Mouse (Mus musculus) inflammation-experienced regulatory T-cells, adult 6 months (primary cell): Measurements from ENCODE around the gene Vegfa. TPM values are rescaled to one million over a fixed set of nuclear protein-coding genes. Genes with fewer than 3 reads are reported as not detected.

ENCODE experiments used
- ATAC-seq: one replicate; pipeline ENCODE4 v1.8.0; 2017
- polyA plus RNA-seq, 3 experiments: library from polyadenylated mRNA; unstranded; fragments of 100-300 nt; shearing (Covaris generic); gene quantifications; one replicate each; pipeline ENCODE4 v1.2.1; 2017

Vegfa gene
- polyA plus RNA-seq, 3 experiments from 2014 or later, result not detected

- no peak for ATAC-seq
Measured at GRCm38 (mm10) chr17:46025207-46025606, 7.0 kb downstream of the Vegfa start.

- no peak for ATAC-seq
Measured at GRCm38 (mm10) chr17:46024192-46024591, 8.0 kb downstream of the Vegfa start.

GRCm38 (mm10) chr17:46023572-46023971 is 8.6 kb downstream of the Vegfa start:
- ATAC-seq, result no peak

GRCm38 (mm10) chr17:46022934-46023333 is 9.2 kb downstream of the Vegfa start:
- no peak for ATAC-seq

GRCm38 (mm10) chr17:46022427-46022826 is 9.7 kb downstream of the Vegfa start:
- ATAC-seq, result no peak

- ATAC-seq, result no peak
Measured at GRCm38 (mm10) chr17:46021760-46022159, 10.4 kb downstream of the Vegfa start.

GRCm38 (mm10) chr17:46021173-46021572 is 11.0 kb downstream of the Vegfa start:
- no peak for ATAC-seq

- no peak for ATAC-seq
Measured at GRCm38 (mm10) chr17:46020579-46020978, 11.6 kb downstream of the Vegfa start.

GRCm38 (mm10) chr17:46018736-46019004 is 13.5 kb downstream of the Vegfa start:
- no peak for ATAC-seq

GRCm38 (mm10) chr17:46017946-46018735 is 14.0 kb downstream of the Vegfa start:
- no peak for ATAC-seq

- no peak for ATAC-seq
Measured at GRCm38 (mm10) chr17:46016617-46017016, 15.6 kb downstream of the Vegfa start.

- ATAC-seq, result no peak
Measured at GRCm38 (mm10) chr17:46015967-46016366, 16.2 kb downstream of the Vegfa start.

GRCm38 (mm10) chr17:46014935-46015334 is 17.2 kb downstream of the Vegfa start:
- no peak for ATAC-seq

GRCm38 (mm10) chr17:46013549-46013948 is 18.6 kb downstream of the Vegfa start:
- no peak for ATAC-seq

GRCm38 (mm10) chr17:46012211-46012610 is 20.0 kb downstream of the Vegfa start:
- ATAC-seq, result no peak

GRCm38 (mm10) chr17:46010462-46010861 is 21.7 kb downstream of the Vegfa start:
- no peak for ATAC-seq

GRCm38 (mm10) chr17:46009182-46009581 is 23.0 kb downstream of the Vegfa start:
- ATAC-seq, result no peak

- no peak for ATAC-seq
Measured at GRCm38 (mm10) chr17:46005458-46005857, 26.7 kb downstream of the Vegfa start.

GRCm38 (mm10) chr17:46004482-46004881 is 27.7 kb downstream of the Vegfa start:
- no peak for ATAC-seq

- ATAC-seq, result no peak
Measured at GRCm38 (mm10) chr17:46003717-46004481, 28.3 kb downstream of the Vegfa start.

GRCm38 (mm10) chr17:45999366-45999940 is 32.7 kb downstream of the Vegfa start:
- ATAC-seq, result no peak

GRCm38 (mm10) chr17:45998363-45998762 is 33.8 kb downstream of the Vegfa start:
- no peak for ATAC-seq

GRCm38 (mm10) chr17:45996921-45997444 is 35.2 kb downstream of the Vegfa start:
- ATAC-seq, result no peak
